Mouse (Mus musculus): ENCODE results near the gene Trnau1ap. TPM values are rescaled to one million over a fixed set of nuclear protein-coding genes. Genes with fewer than 3 reads are reported as not detected.

Gene Trnau1ap
- polyA plus RNA-seq, 1 experiment from 2014 or later, result 72.0 TPM

- H3K27me3 ChIP-seq (ENCODE audit: control insufficient read depth, insufficient read depth, low read length), result no peaks in the 10 kb centered on the region
- H3K4me1 ChIP-seq (ENCODE audit: control insufficient read depth, insufficient read depth, low read length), result peaks cover 17% of the 10 kb centered on the region
- WGBS (ENCODE audit: insufficient replicate concordance), result 75% methylated on average over 5 of the region's 5 CpGs
- no peaks in the 10 kb centered on the region for H3K9me3 ChIP-seq (replicated peaks; ENCODE audit: control insufficient read depth, low read length)
- no peak overlapping the region for H3K27ac ChIP-seq (ENCODE audit: low read depth, low read length)
- no peaks in the 10 kb centered on the region for H3K36me3 ChIP-seq (ENCODE audit: control insufficient read depth, insufficient read depth, low read length)
- H3K9ac ChIP-seq (ENCODE audit: low read depth, low read length), result peak overlapping the region; percentile 98; the same call in 1 of the 2 replicates
- H3K4me2 ChIP-seq, result peak overlapping the region; percentile 91
- no peak overlapping the region for H3K4me3 ChIP-seq (ENCODE audit: low read depth, low read length)
- ATAC-seq (replicated peaks; ENCODE audit: insufficient number of reproducible peaks, low FRiP score, low TSS enrichment), result no peak
Measured at GRCm38 (mm10) chr4:132262358-132262616, 67.1 kb downstream of the Trnau1ap start.

Other genes with a start within 250 kb of the Trnau1ap start
- gene Oprd1, start 185.1 kb downstream of the Trnau1ap start, polyA plus RNA-seq (2014; fragmentation: Nextera tagmentation; extraction: Ambion mirVana), result 0.53 and 1.3 TPM in 2 replicates
- 72.5 and 77.9 TPM in 2 replicates for gene Ythdf2, start 117.2 kb downstream of the Trnau1ap start, polyA plus RNA-seq (2014; fragmentation: Nextera tagmentation; extraction: Ambion mirVana)
- 28.1 and 28.3 TPM in 2 replicates for gene Gmeb1, start 67.9 kb downstream of the Trnau1ap start, polyA plus RNA-seq (2014; fragmentation: Nextera tagmentation; extraction: Ambion mirVana)
- gene Taf12, start 55.2 kb downstream of the Trnau1ap start, polyA plus RNA-seq (2014; fragmentation: Nextera tagmentation; extraction: Ambion mirVana), result 35.7 and 37.3 TPM in 2 replicates
- 0.57 and 1.8 TPM in 2 replicates for gene Rab42, start 26.2 kb downstream of the Trnau1ap start, polyA plus RNA-seq (2014; fragmentation: Nextera tagmentation; extraction: Ambion mirVana)
- gene Rcc1, start 24.1 kb upstream of the Trnau1ap start, polyA plus RNA-seq (2014; fragmentation: Nextera tagmentation; extraction: Ambion mirVana), result 28.1 and 28.2 TPM in 2 replicates
- 24.5 and 29.1 TPM in 2 replicates for gene Phactr4, start 93.0 kb upstream of the Trnau1ap start, polyA plus RNA-seq (2014; fragmentation: Nextera tagmentation; extraction: Ambion mirVana)
- 12.4 and 17.4 TPM in 2 replicates for gene Med18, start 134.4 kb upstream of the Trnau1ap start, polyA plus RNA-seq (2014; fragmentation: Nextera tagmentation; extraction: Ambion mirVana)
- gene Sesn2, start 181.0 kb upstream of the Trnau1ap start, polyA plus RNA-seq (2014; fragmentation: Nextera tagmentation; extraction: Ambion mirVana), result 4.1 and 6.2 TPM in 2 replicates
- gene Atpif1, start 204.1 kb upstream of the Trnau1ap start, polyA plus RNA-seq (2014; fragmentation: Nextera tagmentation; extraction: Ambion mirVana), result 1,210 and 1,262 TPM in 2 replicates
- gene Dnajc8, start 206.0 kb upstream of the Trnau1ap start, polyA plus RNA-seq (2014; fragmentation: Nextera tagmentation; extraction: Ambion mirVana), result 157 and 162 TPM in 2 replicates
- gene Ptafr, start 234.5 kb upstream of the Trnau1ap start, polyA plus RNA-seq (2014; fragmentation: Nextera tagmentation; extraction: Ambion mirVana), result 0.23 and 0.40 TPM in 2 replicates

Data from heart, embryonic 11.5 days (tissue).